Mouse (Mus musculus) lung, postnatal 0 days (tissue): ENCODE data around the gene Apc2.

Source experiments
- CTCF ChIP-seq: IDR thresholded peaks from 2 replicates; pipeline ENCODE4 v1.5.1; 2016; ENCODE audit warnings: antibody characterized with exemption, mild to moderate bottlenecking
- EP300 ChIP-seq: IDR thresholded peaks from 2 replicates; pipeline ENCODE4 v1.6.1; 2016; ENCODE audit warnings: antibody characterized with exemption, mild to moderate bottlenecking, control low read depth

DNA sequence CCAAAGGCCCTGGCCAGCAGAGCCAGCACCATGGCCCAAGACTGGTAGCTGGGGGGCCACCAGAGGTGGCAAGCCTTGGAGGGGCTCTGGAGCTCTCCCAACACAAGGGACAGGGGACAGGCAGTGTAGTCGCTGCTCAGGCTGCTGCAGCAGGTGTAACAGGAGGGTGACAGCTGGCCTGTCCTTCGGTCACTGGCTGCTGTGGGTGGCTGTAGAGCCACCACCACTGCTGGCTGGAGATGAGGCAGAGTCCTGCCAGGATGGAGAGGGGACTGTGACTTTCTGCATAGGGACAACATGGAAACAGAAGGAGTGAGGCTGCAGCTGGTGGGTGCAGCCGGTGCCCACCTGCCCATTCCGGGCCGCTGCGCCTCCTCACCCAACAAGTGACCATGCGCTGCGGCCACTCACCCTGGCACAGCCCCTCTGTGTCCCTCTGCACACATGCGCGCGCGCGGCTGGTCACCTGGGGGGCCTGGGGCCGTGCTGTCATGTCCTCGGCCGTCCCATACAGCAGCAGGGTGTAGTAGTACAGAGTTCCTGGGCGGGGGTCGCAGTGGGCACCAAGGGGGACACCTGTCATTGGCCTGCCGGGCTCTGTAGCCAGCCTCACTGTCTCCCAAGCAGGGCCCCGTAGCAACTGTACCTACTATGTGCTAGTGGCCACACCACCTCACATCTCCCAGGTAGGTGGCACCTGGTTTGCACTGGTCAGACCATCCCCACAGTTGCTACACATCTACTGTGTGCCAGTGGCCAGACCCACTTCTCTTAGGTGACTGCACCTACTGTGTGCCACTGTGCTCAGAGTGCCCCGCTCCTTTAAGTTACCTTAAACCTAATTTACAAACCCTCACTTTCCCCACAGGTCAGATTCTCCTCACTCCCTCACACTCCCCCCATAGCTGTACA, 26.1 kb downstream of the Apc2 start:
- TF ChIP-seq CTCF = no peak
- no peak for TF ChIP-seq EP300
